Mouse (Mus musculus): ENCODE measurements around the gene March5.

DNA sequence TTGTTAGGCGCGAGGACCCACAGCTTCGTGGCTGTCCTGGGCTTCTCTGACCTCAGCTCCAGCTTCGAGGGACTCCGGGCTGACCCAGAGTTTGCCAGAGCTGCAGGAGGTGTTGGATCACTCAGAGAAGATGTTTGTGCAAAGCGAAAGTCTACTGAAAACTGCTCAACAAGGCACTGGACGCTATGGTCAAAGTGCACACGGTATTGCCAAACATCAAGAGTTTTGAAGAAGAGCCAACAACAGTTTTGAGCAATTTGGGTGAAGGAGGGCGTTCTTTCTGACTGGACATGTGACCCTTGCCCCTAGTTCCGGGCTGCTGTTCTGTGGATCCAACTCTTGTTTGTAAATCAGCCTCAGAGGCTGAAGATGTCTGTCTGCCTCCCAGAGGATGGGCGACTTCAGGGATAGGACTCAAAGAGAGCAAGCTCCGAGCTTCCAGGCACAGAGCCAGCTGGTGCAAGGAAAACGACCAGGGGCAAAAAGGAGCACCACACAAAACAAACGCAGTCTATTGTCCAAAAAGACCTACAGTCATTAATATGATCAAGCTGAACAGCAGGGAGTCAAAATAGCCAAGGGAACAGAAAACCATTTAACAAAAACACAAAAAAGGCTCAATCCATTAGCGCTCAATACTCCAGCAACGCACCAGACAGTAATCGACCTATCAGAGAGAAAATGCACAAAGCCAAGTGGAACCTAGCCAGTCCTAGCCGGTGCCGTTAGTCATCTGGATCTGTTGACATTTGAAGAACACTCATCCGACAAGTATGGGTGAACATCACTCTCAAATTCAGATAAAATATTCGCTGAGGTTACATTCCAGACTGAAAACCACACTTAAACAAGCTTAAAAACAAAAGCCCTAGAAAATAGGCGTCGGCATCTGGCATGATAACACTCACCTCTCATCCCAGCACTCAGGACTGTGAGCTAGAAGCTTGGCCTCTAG, 56.9 kb downstream of the March5 start:
- TF ChIP-seq CTCF (IDR thresholded peaks at IDR 0.05; ENCODE audit: control insufficient read depth, insufficient read depth, low read length) (no peak), POLR2A (IDR thresholded peaks at IDR 0.05; ENCODE audit: borderline replicate concordance, control insufficient read depth, low read depth, low read length) (no peak)

All from bone marrow, adult 2 months (tissue).